Comparison of ENCODE assay signal across 15 mouse cellular contexts in genomic region chr2:172561016-172561415, GRCm38 (mm10). TPM values are rescaled to one million over a fixed set of nuclear protein-coding genes. Genes with fewer than 3 reads are reported as not detected.
"Had no signal": no experiment of that assay in that cellular context is flagged by ENCODE, and none has a peak within 500 bp of the region (broad histone marks: within the 10 kb centered on the region; RNA-seq: fewer than 3 reads in every experiment).

No protein-coding gene starts in this region.

- H3K9me3 ChIP-seq: liver, embryonic 15.5 days; neural tube, embryonic 12.5 days; stomach, embryonic 15.5 days had no signal

- H3K9ac ChIP-seq: liver, embryonic 15.5 days; neural tube, embryonic 12.5 days; stomach, embryonic 15.5 days had no signal

- ATAC-seq: lung, postnatal 0 days had no signal

- H3K4me3 ChIP-seq: liver, embryonic 15.5 days; neural tube, embryonic 12.5 days; stomach, embryonic 15.5 days had no signal

- H3K4me2 ChIP-seq: liver, embryonic 11.5 days; liver, embryonic 15.5 days; neural tube, embryonic 12.5 days; stomach, embryonic 15.5 days had no signal

- H3K27ac ChIP-seq: liver, embryonic 15.5 days; neural tube, embryonic 12.5 days; stomach, embryonic 15.5 days had no signal

- H3K36me3 ChIP-seq: liver, embryonic 15.5 days; neural tube, embryonic 12.5 days; stomach, embryonic 15.5 days had no signal

- DNase-seq: kidney, adult 18-20 months; kidney, postnatal 25 days; layer of hippocampus, postnatal 36 days; lung, adult 2 months; lung, postnatal 36 days; midbrain, embryonic 14.5 days; retina, postnatal 1 day; right cerebral cortex, postnatal 14 days; thymus, postnatal 36 days had no signal

- H3K4me1 ChIP-seq: liver, embryonic 15.5 days; stomach, embryonic 15.5 days had no signal

RNA-seq across cellular contexts. Expression of gene Tfap2c, which starts 11.6 kb away (rescaled TPM):
- polyA plus RNA-seq: liver, embryonic 15.5 days; lung, postnatal 0 days; spleen, adult 2 months had no signal
